Mouse (Mus musculus) forebrain, embryonic 13.5 days (tissue): ENCODE measurements around the gene Ccpg1. TPM values are rescaled to one million over a fixed set of nuclear protein-coding genes. Genes with fewer than 3 reads are reported as not detected.
A peak's percentile ranks its signal among the peaks of the same experiment; 100 is the strongest.

Source experiments
- ATAC-seq: fragments of 200-750 bp; cut with Nextera tagmentation; 2 replicates; pipeline ENCODE4 v1.8.0; 2017
- H3K27ac ChIP-seq: fragments of 300-500 bp; sonication (generic); 2 replicates; pipeline ENCODE4 v1.5.1; 2015; ENCODE audit warnings: inconsistent platforms, mild to moderate bottlenecking, moderate library complexity
- H3K27me3 ChIP-seq: fragments of 300-500 bp; sonication (generic); 2 replicates; pipeline ENCODE4 v1.6.1; 2015; ENCODE audit warnings: mild to moderate bottlenecking, inconsistent platforms
- H3K36me3 ChIP-seq: fragments of 300-500 bp; sonication (generic); 2 replicates; pipeline ENCODE4 v1.6.1; 2015; ENCODE audit warnings: mild to moderate bottlenecking, inconsistent platforms; ENCODE audit not compliant: poor library complexity, severe bottlenecking
- H3K4me1 ChIP-seq: fragments of 300-500 bp; sonication (generic); 2 replicates; pipeline ENCODE4 v1.6.1; 2015; ENCODE audit warnings: inconsistent platforms
- H3K4me2 ChIP-seq: fragments of 300-500 bp; sonication (generic); 2 replicates; pipeline ENCODE4 v1.6.1; 2015; ENCODE audit warnings: inconsistent platforms, mild to moderate bottlenecking, moderate library complexity
- H3K4me3 ChIP-seq: fragments of 300-500 bp; sonication (generic); 2 replicates; pipeline ENCODE4 v1.5.1; 2015; ENCODE audit warnings: mild to moderate bottlenecking, inconsistent platforms
- H3K9ac ChIP-seq: fragments of 300-500 bp; sonication (generic); 2 replicates; pipeline ENCODE4 v1.6.1; 2015; ENCODE audit warnings: mild to moderate bottlenecking, inconsistent platforms
- H3K9me3 ChIP-seq: fragments of 300-500 bp; sonication (generic); replicated peaks from 2 replicates; pipeline ENCODE4 v1.6.1; 2016; ENCODE audit warnings: inconsistent platforms
- WGBS: fragments of 180-500 bp; shearing (Covaris S2); methylation state at CpG from one replicate; pipeline ENCODE4 v1.1.7; 2015; 5-methylcytosine and 5-hydroxymethylcytosine counted together
- microRNA-seq: library from miRNA; unstranded; fragments of <30 nt; microRNA quantifications from one replicate; pipeline ENCODE4, GENCODE M21; 2016
- polyA plus RNA-seq: library from polyadenylated mRNA; unstranded; fragments of >200 nt; fragmentation: Nextera tagmentation; extraction: Ambion mirVana; gene quantifications from 2 replicates; pipeline ENCODE4 v1.2.1, GENCODE M21; 2015

The Ccpg1 gene
- polyA plus RNA-seq, 1 experiment from 2014 or later: 32.5 TPM

DNA sequence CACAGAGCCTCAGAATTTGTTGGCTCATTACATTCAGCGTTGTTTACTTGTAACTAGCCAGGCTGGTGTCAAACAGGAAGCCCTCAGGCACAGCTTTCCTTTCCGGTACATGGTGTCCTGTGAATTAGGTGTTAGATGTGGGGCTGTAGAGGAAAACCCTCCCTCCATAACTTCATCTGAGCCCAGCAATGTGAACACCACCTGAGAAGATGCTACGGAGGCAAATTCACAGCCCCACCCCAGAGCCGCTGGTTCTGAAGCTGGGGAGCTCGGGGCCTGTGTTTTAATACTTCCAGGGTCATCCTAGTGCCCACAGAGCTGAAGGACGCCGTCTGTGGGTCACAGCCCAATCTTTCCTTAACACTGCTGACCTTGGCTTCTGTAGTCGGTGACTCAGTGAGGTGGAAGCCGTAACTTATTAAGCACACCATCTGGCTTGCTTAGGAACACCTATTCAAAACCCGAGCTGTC, 70.2 kb downstream of the Ccpg1 start:
- Histone ChIP-seq H3K27me3 (no peaks in the 10 kb centered on the region), H3K4me2 (no peak overlapping the region), H3K9me3 (no peaks in the 10 kb centered on the region), H3K9ac (no peak overlapping the region), H3K4me3 (no peak overlapping the region), H3K27ac (no peak overlapping the region), H3K36me3 (no peaks in the 10 kb centered on the region), H3K4me1 (no peaks in the 10 kb centered on the region)
- WGBS: 69% methylated on average over 10 of the region's 10 CpGs
- ATAC-seq: no peak

DNA sequence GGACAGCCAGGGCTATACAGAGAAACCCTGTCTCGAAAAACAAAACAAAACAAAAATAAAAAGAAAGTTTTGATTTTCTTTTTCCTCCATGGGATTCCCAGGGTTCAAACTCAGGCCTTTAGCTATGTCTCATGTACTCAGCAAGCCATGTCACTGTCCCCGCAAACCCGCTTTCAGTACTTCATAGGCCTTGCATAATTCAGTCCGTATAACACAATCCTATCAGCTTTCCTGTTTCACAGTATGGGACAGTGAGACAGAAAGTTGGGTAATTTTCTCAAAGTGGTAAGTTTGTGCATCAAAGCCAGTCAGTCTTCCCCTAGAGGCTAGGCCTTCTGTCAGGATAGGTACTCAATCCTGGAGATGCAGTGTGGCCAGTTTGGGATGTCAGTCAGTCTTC, 74.0 kb downstream of the Ccpg1 start:
- Histone ChIP-seq H3K36me3 (no peaks in the 10 kb centered on the region), H3K4me2 (no peak overlapping the region), H3K4me3 (no peak overlapping the region), H3K4me1 (0 out of 2 replicates have a peak, but pooled peaks cover 2% of the 10 kb centered on the region), H3K9me3 (no peaks in the 10 kb centered on the region), H3K27ac (no peak overlapping the region), H3K27me3 (no peaks in the 10 kb centered on the region), H3K9ac (no peak overlapping the region)
- WGBS: 84% methylated on average over 4 of the region's 4 CpGs
- no peak for ATAC-seq

DNA sequence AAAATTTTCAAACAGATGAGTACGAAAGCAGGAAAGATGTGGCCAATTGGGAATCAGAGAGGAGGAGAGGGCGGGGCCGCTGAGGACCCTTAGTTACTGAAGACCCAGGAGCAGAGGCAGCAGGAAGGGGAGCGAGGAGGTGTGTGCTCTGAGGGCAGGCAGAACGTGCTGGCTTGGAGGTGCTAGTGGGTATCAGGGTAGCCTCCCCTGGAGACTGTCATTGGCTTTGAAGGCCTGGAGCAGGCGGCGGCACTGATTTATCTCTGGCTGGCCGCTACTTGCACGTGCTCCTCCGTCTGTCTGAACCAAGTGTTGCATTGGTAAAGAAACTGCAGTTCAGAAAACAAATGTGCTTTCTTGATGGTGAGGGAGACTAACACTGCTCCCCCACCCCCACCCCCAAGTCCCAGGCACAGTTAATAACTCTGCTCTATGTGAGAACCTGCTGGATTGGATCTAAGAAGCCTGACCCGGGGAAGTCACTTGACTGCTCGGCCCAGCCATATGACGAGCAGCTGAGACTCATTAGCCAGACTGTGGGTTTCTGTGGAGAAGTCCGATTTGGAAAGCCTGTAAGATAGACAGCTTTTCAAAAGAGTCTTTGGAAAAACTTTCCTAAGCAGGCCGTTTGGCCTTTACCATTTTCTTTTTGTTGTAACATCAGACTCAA, 78.5 kb downstream of the Ccpg1 start:
- Histone ChIP-seq H3K27me3 (no peaks in the 10 kb centered on the region), H3K4me1 (0 out of 2 replicates have a peak, but pooled peaks cover 2% of the 10 kb centered on the region), H3K4me3 (no peak overlapping the region), H3K9me3 (no peaks in the 10 kb centered on the region), H3K27ac (no peak overlapping the region), H3K4me2 (peak overlapping the region; percentile 29), H3K36me3 (no peaks in the 10 kb centered on the region), H3K9ac (no peak overlapping the region)
- WGBS: 36% methylated on average over 15 of the region's 15 CpGs
- ATAC-seq: no peak

Small RNAs within 50 kb of the gene (microRNA-seq; reads per million reads assigned to microRNA genes)
- not detected for gene Gm27353

Other genes with a start within 250 kb of the Ccpg1 start
- gene Prtg, start 178.6 kb upstream of the Ccpg1 start, polyA plus RNA-seq: 0.43 and 0.74 TPM in 2 replicates
- gene Pygo1, start 59.8 kb upstream of the Ccpg1 start, polyA plus RNA-seq: 10.5 and 10.7 TPM in 2 replicates
- 1.7 and 2.1 TPM in 2 replicates for gene Dyx1c1, start 26.6 kb upstream of the Ccpg1 start, polyA plus RNA-seq
- gene Gm44503, start 26.6 kb upstream of the Ccpg1 start, polyA plus RNA-seq: not detected in 2 replicates
- gene Ccpg1os, start within 50 bp of the Ccpg1 start, polyA plus RNA-seq: 26.4 and 26.9 TPM in 2 replicates
- gene Pigb, start 54.9 kb downstream of the Ccpg1 start, polyA plus RNA-seq: 8.4 and 11.3 TPM in 2 replicates
- gene Rab27a, start 59.4 kb downstream of the Ccpg1 start, polyA plus RNA-seq: 0.96 and 1.2 TPM in 2 replicates
- gene Khdc3, start 116.4 kb downstream of the Ccpg1 start, polyA plus RNA-seq: not detected in 2 replicates
- gene Gm20509, start 117.0 kb downstream of the Ccpg1 start, polyA plus RNA-seq: not detected in 2 replicates
- gene Rsl24d1, start 128.0 kb downstream of the Ccpg1 start, polyA plus RNA-seq: 133 and 137 TPM in 2 replicates